Mouse (Mus musculus): Measurements from ENCODE around the gene Rbm25. TPM values are rescaled to one million over a fixed set of nuclear protein-coding genes. Genes with fewer than 3 reads are reported as not detected.

Gene Rbm25
- polyA plus RNA-seq, 1 experiment from 2014 or later, result 335 TPM

Other genes with a start within 250 kb of the Rbm25 start
- gene Dpf3, start 143.5 kb upstream of the Rbm25 start, polyA plus RNA-seq (2015; fragmentation: Nextera tagmentation; extraction: Ambion mirVana), result 3.0 and 3.9 TPM in 2 replicates
- gene Dcaf4, start 110.8 kb upstream of the Rbm25 start, polyA plus RNA-seq (2015; fragmentation: Nextera tagmentation; extraction: Ambion mirVana), result 42.2 and 42.4 TPM in 2 replicates
- gene Zfyve1, start 34.0 kb upstream of the Rbm25 start, polyA plus RNA-seq (2015; fragmentation: Nextera tagmentation; extraction: Ambion mirVana), result 22.5 and 26.2 TPM in 2 replicates
- 58.7 and 67.4 TPM in 2 replicates for gene Psen1, start 56.9 kb downstream of the Rbm25 start, polyA plus RNA-seq (2015; fragmentation: Nextera tagmentation; extraction: Ambion mirVana)
- gene Papln, start 132.4 kb downstream of the Rbm25 start, polyA plus RNA-seq (2015; fragmentation: Nextera tagmentation; extraction: Ambion mirVana), result 2.2 and 2.8 TPM in 2 replicates